Mouse (Mus musculus): ENCODE data around the gene Macf1.

DNA sequence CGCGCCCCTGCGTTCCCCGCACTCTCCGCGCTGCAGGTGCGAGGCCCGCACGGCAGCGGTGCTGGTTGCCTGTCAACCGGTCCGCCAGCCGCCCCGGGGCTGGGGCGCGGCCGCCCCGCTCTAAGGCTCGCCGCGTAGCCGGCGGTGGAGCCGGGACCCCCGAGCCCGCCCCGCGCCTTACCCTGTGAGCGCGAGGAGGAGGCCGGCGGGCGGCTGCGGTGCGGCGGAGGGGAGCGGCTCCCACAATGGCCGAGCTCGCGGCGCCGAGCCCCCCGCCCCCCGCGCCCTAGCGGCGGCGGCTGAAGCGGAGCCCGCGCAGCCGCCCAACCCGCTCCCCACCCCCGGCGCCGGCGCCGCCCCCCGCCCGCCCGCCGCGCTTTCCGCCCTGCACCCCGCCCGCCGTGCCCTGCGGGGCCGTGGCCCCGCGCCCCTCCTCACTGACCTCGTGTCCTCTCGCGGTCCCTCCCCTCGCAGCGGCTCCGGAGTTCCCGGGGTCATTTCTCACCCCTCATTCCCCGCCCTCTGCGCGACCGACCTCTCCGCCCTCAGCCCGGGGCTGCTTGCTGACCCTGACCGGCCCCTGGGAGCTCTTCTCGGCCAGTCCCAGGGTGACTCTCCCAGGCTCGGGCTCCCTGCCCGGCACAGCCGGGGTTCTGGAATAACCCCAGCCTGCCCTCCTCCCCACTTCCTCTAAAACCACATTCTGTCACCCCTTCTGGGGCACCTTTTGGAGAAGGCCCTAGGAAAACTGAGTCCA is 3.0 kb upstream of the Macf1 start:
- TF ChIP-seq CTCF (IDR thresholded peaks at IDR 0.05; ENCODE audit: extremely low read depth, insufficient read depth, insufficient read length, insufficient replicate concordance) (no peak), POLR2A (IDR thresholded peaks at IDR 0.05; ENCODE audit: low read depth, low read length) (no peak)
